Mouse (Mus musculus): ENCODE measurements around the gene Ptgis. TPM values are rescaled to one million over a fixed set of nuclear protein-coding genes. Genes with fewer than 3 reads are reported as not detected.

Ptgis gene
- polyA plus RNA-seq, 1 experiment = 2.0 TPM

- DNase-seq (ENCODE audit: extremely low spot score in 1 of 2, low spot score in 1 of 2) = no peak
Observed at GRCm38 (mm10) chr2:167263931-167264330, 23.5 kb upstream of the Ptgis start.

GRCm38 (mm10) chr2:167263040-167263810 lies 22.8 kb upstream of the Ptgis start:
- no peak for DNase-seq (ENCODE audit: extremely low spot score in 1 of 2, low spot score in 1 of 2)

- no peak for DNase-seq (ENCODE audit: extremely low spot score in 1 of 2, low spot score in 1 of 2)
Observed at GRCm38 (mm10) chr2:167262433-167262832, 22.0 kb upstream of the Ptgis start.

- no peak for DNase-seq (ENCODE audit: extremely low spot score in 1 of 2, low spot score in 1 of 2)
Observed at GRCm38 (mm10) chr2:167261106-167261505, 20.7 kb upstream of the Ptgis start.

GRCm38 (mm10) chr2:167257790-167258189 lies 17.4 kb upstream of the Ptgis start:
- DNase-seq (ENCODE audit: extremely low spot score in 1 of 2, low spot score in 1 of 2) = no peak

GRCm38 (mm10) chr2:167254808-167255207 lies 14.4 kb upstream of the Ptgis start:
- no peak for DNase-seq (ENCODE audit: extremely low spot score in 1 of 2, low spot score in 1 of 2)

- no peak for DNase-seq (ENCODE audit: extremely low spot score in 1 of 2, low spot score in 1 of 2)
Observed at GRCm38 (mm10) chr2:167254185-167254584, 13.8 kb upstream of the Ptgis start.

GRCm38 (mm10) chr2:167253476-167253875 lies 13.1 kb upstream of the Ptgis start:
- no peak for DNase-seq (ENCODE audit: extremely low spot score in 1 of 2, low spot score in 1 of 2)

GRCm38 (mm10) chr2:167252057-167252687 lies 11.8 kb upstream of the Ptgis start:
- DNase-seq (ENCODE audit: extremely low spot score in 1 of 2, low spot score in 1 of 2) = no peak

- DNase-seq (ENCODE audit: extremely low spot score in 1 of 2, low spot score in 1 of 2) = no peak
Observed at GRCm38 (mm10) chr2:167250736-167251337, 10.4 kb upstream of the Ptgis start.

- no peak for DNase-seq (ENCODE audit: extremely low spot score in 1 of 2, low spot score in 1 of 2)
Observed at GRCm38 (mm10) chr2:167250003-167250735, 9.8 kb upstream of the Ptgis start.

GRCm38 (mm10) chr2:167249591-167249990 lies 9.2 kb upstream of the Ptgis start:
- no peak for DNase-seq (ENCODE audit: extremely low spot score in 1 of 2, low spot score in 1 of 2)

- no peak for DNase-seq (ENCODE audit: extremely low spot score in 1 of 2, low spot score in 1 of 2)
Observed at GRCm38 (mm10) chr2:167247823-167248222, 7.4 kb upstream of the Ptgis start.

- no peak for DNase-seq (ENCODE audit: extremely low spot score in 1 of 2, low spot score in 1 of 2)
Observed at GRCm38 (mm10) chr2:167246704-167247103, 6.3 kb upstream of the Ptgis start.

GRCm38 (mm10) chr2:167244892-167245291 lies 4.5 kb upstream of the Ptgis start:
- DNase-seq (ENCODE audit: extremely low spot score in 1 of 2, low spot score in 1 of 2) = no peak

- no peak for DNase-seq (ENCODE audit: extremely low spot score in 1 of 2, low spot score in 1 of 2)
Observed at GRCm38 (mm10) chr2:167243831-167244563, 3.6 kb upstream of the Ptgis start.

- no peak for DNase-seq (ENCODE audit: extremely low spot score in 1 of 2, low spot score in 1 of 2)
Observed at GRCm38 (mm10) chr2:167239262-167239661, 1.1 kb downstream of the Ptgis start.

GRCm38 (mm10) chr2:167237224-167237623 lies 3.2 kb downstream of the Ptgis start:
- DNase-seq (ENCODE audit: extremely low spot score in 1 of 2, low spot score in 1 of 2) = no peak

- no peak for DNase-seq (ENCODE audit: extremely low spot score in 1 of 2, low spot score in 1 of 2)
Observed at GRCm38 (mm10) chr2:167236174-167236573, 4.2 kb downstream of the Ptgis start.

- DNase-seq (ENCODE audit: extremely low spot score in 1 of 2, low spot score in 1 of 2) = no peak
Observed at GRCm38 (mm10) chr2:167235338-167236018, 4.9 kb downstream of the Ptgis start.
